Mouse (Mus musculus): ENCODE measurements at regions not wholly inside any gene's neighbourhood (a gene's known extent, or its start where the extent isn't known, plus 50 kb on each side); places are given as distances from the start of the nearest gene placed in this dataset.

DNA sequence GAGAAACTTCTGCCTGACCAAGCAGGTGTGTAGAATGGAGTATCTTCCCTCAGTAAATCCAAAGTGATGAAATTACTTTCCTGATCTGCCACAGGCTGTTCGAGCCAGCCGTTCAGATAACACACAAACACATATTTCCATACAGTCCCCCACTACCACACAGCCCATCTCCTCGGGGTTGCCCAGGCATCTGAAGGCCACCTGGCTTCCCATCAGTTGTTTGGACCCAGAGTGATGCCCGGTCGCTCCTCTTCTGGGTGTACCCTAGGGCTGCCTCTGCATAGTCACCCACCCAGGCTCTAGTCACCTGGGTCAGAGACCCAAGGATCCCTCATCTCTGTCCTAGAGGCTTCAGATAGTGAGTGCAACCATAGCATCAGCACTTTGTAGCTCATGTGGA lies 107.9 kb downstream of the CK137956 start:
- Histone ChIP-seq H3K4me1 (ENCODE audit: control insufficient read depth, insufficient read depth, low read length) (peaks cover 27% of the 10 kb centered on the region), H3K4me3 (ENCODE audit: insufficient read depth, low read depth, low read length) (no peak overlapping the region), H3K27ac (ENCODE audit: insufficient read depth, low read depth, low read length) (no peak overlapping the region)
- TF ChIP-seq CTCF (IDR thresholded peaks at IDR 0.05; ENCODE audit: insufficient read depth, low read depth, low read length): no peak
- TF ChIP-seq POLR2A (IDR thresholded peaks at IDR 0.05; ENCODE audit: insufficient read depth, low read depth, low read length): no peak
- 94% methylated on average over 5 of the region's 5 CpGs for WGBS

DNA sequence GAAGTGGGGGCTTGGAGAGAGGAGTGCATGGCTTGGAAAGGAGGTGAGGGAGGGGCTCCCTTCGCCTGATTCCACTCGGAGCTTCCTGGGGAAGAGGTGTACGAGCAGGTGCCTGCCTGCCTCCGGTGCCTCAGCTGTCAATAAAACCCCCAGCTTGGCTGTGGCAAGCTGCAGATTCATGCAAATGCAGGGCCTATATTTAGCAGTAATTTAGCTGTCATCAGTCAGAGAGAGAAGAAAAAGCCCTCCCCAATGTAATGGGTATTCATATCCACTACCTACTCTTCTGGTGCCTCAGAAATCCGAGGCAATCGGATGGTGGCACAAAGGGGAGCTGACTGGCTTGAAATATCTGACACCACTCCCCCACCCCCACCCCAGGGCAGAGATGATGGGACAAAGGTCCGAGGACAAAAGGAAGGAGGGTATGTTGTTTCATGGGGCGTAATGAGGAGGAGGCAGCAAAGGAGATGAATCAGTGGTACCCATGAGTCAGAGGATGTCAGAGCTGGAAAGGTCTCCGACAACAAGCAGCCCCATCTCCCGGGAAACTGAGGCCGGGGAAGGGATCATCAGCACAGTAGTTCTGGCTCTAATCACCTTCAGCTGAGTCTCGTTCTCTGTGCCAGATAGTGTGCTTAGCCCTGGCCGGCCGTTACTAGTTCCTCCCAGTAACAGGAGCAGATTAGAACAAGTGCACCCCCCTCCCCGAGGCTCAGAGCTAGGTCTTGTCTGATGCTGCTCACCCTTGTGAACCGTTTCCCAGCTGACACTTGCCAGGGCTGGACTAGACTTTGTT lies 109.2 kb downstream of the CK137956 start:
- H3K4me1 ChIP-seq (ENCODE audit: control insufficient read depth, insufficient read depth, low read length): peaks cover 27% of the 10 kb centered on the region
- WGBS: 17% methylated on average over 16 of the region's 16 CpGs
- H3K4me3 ChIP-seq (ENCODE audit: insufficient read depth, low read depth, low read length): no peak overlapping the region
- TF ChIP-seq CTCF (IDR thresholded peaks at IDR 0.05; ENCODE audit: insufficient read depth, low read depth, low read length): no peak
- TF ChIP-seq POLR2A (IDR thresholded peaks at IDR 0.05; ENCODE audit: insufficient read depth, low read depth, low read length): no peak
- peak overlapping the region; percentile 65 for H3K27ac ChIP-seq (ENCODE audit: insufficient read depth, low read depth, low read length)

DNA sequence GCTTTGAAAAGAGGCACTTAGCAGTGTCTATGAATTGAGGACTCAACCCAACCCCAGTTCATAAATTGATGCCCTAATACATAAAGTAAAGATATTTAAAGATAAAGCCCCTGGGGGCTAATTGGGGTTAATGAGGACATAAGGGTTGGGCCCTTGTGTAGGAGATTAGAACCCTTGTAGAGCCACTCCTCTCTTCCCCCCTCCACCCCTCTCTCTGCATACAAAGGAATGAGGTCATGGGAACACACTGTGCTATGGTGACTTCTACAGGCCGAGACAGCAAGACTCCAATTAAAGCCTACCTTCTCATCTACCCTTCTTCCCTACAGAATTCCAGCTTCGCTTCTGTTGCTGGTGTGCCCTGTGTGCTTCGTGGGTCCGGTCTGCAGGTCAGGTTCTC lies 110.5 kb downstream of the CK137956 start:
- TF ChIP-seq CTCF (IDR thresholded peaks at IDR 0.05; ENCODE audit: insufficient read depth, low read depth, low read length): no peak
- TF ChIP-seq POLR2A (IDR thresholded peaks at IDR 0.05; ENCODE audit: insufficient read depth, low read depth, low read length): no peak
- Histone ChIP-seq H3K4me1 (ENCODE audit: control insufficient read depth, insufficient read depth, low read length) (peaks cover 27% of the 10 kb centered on the region), H3K4me3 (ENCODE audit: insufficient read depth, low read depth, low read length) (no peak overlapping the region), H3K27ac (ENCODE audit: insufficient read depth, low read depth, low read length) (no peak overlapping the region)
- 77% methylated on average over 4 of the region's 4 CpGs for WGBS

DNA sequence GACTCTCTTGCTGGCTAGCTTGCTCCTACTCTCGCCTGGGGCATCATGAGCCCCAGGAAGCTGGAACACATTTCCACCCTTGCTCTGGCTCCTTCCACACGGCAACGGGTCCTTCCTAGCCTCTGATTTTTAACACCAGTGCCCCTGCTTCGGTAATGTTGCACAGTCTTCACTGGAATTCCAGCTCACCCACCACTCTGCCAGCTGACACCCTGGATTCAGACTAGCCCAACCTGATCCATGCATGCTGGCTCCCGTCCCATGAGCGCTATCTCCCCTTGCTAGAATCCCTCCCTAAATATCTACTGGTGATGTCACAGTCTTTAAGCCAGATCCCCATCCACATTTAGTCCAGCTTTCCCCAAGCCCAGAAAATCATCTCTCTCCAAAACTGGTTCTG lies 111.2 kb downstream of the CK137956 start:
- TF ChIP-seq POLR2A (IDR thresholded peaks at IDR 0.05; ENCODE audit: insufficient read depth, low read depth, low read length) (no peak), CTCF (IDR thresholded peaks at IDR 0.05; ENCODE audit: insufficient read depth, low read depth, low read length) (no peak)
- Histone ChIP-seq H3K27ac (ENCODE audit: insufficient read depth, low read depth, low read length) (no peak overlapping the region), H3K4me1 (ENCODE audit: control insufficient read depth, insufficient read depth, low read length) (peaks cover 27% of the 10 kb centered on the region), H3K4me3 (ENCODE audit: insufficient read depth, low read depth, low read length) (no peak overlapping the region)
- WGBS: 88% methylated on average over 6 of the region's 6 CpGs

DNA sequence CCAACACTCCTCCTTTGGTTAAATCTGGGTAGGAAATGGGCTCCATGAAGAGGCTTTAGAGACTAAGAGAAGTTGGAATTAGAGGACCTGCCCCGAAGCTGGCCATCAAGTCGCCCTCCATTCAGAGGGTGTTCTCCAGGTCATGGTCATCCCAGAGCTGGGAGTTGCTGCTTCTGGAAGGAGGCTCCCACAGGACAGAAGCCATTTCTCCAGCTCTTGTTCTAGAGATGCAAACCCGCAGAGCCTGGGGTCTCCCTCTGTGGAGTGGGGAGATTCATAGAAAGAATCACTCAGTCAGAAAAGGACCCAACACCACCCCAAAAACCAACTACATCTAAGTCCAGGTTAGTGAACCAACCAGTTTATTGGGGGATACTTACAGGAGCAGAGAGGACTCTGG lies 112.2 kb downstream of the CK137956 start:
- no peak overlapping the region for H3K27ac ChIP-seq (ENCODE audit: insufficient read depth, low read depth, low read length)
- H3K4me1 ChIP-seq (ENCODE audit: control insufficient read depth, insufficient read depth, low read length): peaks cover 27% of the 10 kb centered on the region
- WGBS: 87% methylated on average over 3 of the region's 3 CpGs
- H3K4me3 ChIP-seq (ENCODE audit: insufficient read depth, low read depth, low read length): no peak overlapping the region
- TF ChIP-seq CTCF (IDR thresholded peaks at IDR 0.05; ENCODE audit: insufficient read depth, low read depth, low read length): no peak
- TF ChIP-seq POLR2A (IDR thresholded peaks at IDR 0.05; ENCODE audit: insufficient read depth, low read depth, low read length): no peak

DNA sequence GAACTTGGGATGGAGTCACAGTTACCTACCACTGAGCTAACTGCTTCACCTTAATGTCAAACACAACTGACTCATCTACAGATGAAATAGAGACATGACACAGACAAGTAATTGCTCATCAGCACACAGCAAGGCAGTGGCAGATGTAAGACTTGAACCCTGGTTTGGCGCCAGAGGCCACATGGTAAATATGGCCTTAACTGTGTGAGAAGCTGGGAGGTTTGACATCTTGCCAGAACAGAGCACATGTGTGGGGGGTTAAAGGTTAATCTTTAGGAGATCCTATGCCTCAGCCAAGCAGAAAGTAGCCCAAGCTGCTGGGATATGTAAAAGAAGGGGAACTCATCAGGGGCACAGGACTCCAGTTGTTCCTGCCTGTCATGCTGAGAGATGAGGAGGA lies 114.9 kb downstream of the CK137956 start:
- Histone ChIP-seq H3K27ac (ENCODE audit: insufficient read depth, low read depth, low read length) (no peak overlapping the region), H3K4me1 (ENCODE audit: control insufficient read depth, insufficient read depth, low read length) (peaks cover 11% of the 10 kb centered on the region), H3K4me3 (ENCODE audit: insufficient read depth, low read depth, low read length) (no peak overlapping the region)
- WGBS: 94% methylated on average over 1 of the region's 1 CpGs
- TF ChIP-seq CTCF (IDR thresholded peaks at IDR 0.05; ENCODE audit: insufficient read depth, low read depth, low read length): no peak

DNA sequence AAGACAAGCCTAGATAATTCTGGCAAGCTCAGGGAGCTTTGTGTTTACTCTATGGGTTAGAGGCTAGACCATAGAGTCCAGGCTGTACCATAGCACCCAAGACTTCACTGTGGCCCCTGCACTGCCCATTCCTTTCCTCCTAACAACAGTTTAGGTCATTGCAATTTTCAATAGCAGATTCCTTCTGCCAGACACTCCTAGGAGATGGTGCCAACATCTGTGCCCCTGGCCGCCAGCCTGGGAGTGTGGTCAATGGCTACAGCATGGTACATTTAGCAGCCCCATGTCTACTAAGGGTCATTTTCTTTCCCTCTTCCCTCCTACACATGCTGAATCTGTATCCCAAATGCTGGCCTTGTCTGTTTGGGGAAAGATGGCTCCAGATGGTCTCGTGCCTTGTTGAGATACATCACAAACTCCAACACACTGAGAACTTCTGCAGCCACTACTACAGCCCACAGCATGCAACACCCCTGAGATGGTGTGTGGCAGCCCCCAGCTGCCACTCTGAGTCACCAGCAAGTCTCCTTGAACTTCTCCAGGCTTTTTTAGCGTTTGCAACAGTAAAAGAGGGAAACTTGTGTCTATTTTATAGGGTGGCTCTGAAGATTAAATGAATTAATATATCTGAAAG lies 115.9 kb downstream of the CK137956 start:
- TF ChIP-seq POLR2A (IDR thresholded peaks at IDR 0.05; ENCODE audit: insufficient read depth, low read depth, low read length): no peak
- TF ChIP-seq CTCF (IDR thresholded peaks at IDR 0.05; ENCODE audit: insufficient read depth, low read depth, low read length): no peak
- no peak overlapping the region for H3K27ac ChIP-seq (ENCODE audit: insufficient read depth, low read depth, low read length)
- peaks cover 7% of the 10 kb centered on the region; the same call in 1 of the 2 replicates for H3K4me1 ChIP-seq (ENCODE audit: control insufficient read depth, insufficient read depth, low read length)
- no peak overlapping the region for H3K4me3 ChIP-seq (ENCODE audit: insufficient read depth, low read depth, low read length)
- WGBS: 66% methylated on average over 3 of the region's 3 CpGs

DNA sequence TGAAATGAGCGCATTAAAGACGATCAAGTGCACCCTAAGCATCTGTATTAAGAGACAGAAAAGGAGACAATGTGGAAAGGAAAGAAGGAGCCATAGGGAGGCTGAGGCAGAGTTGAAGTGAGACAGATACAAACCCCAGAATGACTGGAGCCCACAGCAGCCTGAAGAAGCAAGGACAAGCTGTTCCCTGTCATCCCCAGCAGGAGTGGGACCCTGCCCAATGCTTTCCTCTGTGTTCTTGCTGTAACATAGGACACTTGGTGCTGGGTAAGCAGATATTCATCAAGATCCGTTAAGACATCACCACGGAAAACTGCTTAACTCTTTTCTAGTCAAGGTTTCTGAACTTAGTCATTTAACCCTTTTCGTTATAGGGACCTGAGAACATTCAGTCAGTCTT lies 121.4 kb downstream of the CK137956 start:
- no peak overlapping the region for H3K27ac ChIP-seq (ENCODE audit: insufficient read depth, low read depth, low read length)
- H3K4me3 ChIP-seq (ENCODE audit: insufficient read depth, low read depth, low read length): no peak overlapping the region
- 0 out of 2 replicates have a peak, but pooled peaks cover 2% of the 10 kb centered on the region for H3K4me1 ChIP-seq (ENCODE audit: control insufficient read depth, insufficient read depth, low read length)
- TF ChIP-seq CTCF (IDR thresholded peaks at IDR 0.05; ENCODE audit: insufficient read depth, low read depth, low read length) (no peak), POLR2A (IDR thresholded peaks at IDR 0.05; ENCODE audit: insufficient read depth, low read depth, low read length) (no peak)
- 86% methylated on average over 5 of the region's 5 CpGs for WGBS

DNA sequence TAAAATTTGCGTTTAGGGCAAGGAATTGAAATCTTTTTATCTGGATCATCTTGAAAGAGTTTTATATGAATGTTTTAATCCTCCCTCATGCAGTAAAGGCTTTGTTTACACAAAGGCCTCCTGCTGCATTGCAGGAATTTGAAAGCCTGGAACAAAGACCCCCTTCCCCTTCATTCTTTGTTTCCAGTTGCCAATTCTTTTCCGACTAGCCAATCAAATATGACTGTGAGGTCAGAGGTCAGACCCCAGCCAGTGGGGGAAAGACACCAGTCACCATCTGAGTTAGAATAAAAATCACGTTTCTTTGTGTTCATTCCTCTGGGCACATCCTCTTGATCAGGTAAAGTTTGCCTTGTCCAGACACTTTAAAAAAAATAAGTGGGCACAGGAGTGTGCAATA lies 124.4 kb downstream of the CK137956 start:
- Histone ChIP-seq H3K4me3 (ENCODE audit: insufficient read depth, low read depth, low read length) (no peak overlapping the region), H3K4me1 (ENCODE audit: control insufficient read depth, insufficient read depth, low read length) (peaks cover 5% of the 10 kb centered on the region), H3K27ac (ENCODE audit: insufficient read depth, low read depth, low read length) (no peak overlapping the region)
- 67% methylated on average over 3 of the region's 3 CpGs for WGBS
- TF ChIP-seq POLR2A (IDR thresholded peaks at IDR 0.05; ENCODE audit: insufficient read depth, low read depth, low read length): no peak
- TF ChIP-seq CTCF (IDR thresholded peaks at IDR 0.05; ENCODE audit: insufficient read depth, low read depth, low read length): no peak
